Mouse (Mus musculus) myocyte (in vitro differentiated cells): Measurements from ENCODE around the gene Gm47959.

Source experiments
- CEBPB ChIP-seq: IDR thresholded peaks from 2 replicates; pipeline ENCODE4 v1.6.1; 2011; ENCODE audit warnings: mild to moderate bottlenecking, moderate library complexity; ENCODE audit not compliant: poor library complexity, insufficient read depth, severe bottlenecking
- E2F4 ChIP-seq: IDR thresholded peaks from one replicate; pipeline ENCODE4 v1.6.1; 2011; ENCODE audit warnings: mild to moderate bottlenecking, control low read depth, moderate library complexity; ENCODE audit not compliant: insufficient read depth
- MAX ChIP-seq: IDR thresholded peaks from one replicate; pipeline ENCODE4 v1.6.1; 2011; ENCODE audit warnings: low read depth, mild to moderate bottlenecking, control low read depth
- MYOG ChIP-seq, 3 experiments: IDR thresholded peaks; one replicate each; pipeline ENCODE4 v1.6.1; 2011; ENCODE audit warnings: control low read depth in 2 of 3, low read depth in 2 of 3, mild to moderate bottlenecking in 2 of 3; ENCODE audit not compliant: insufficient read length in 2 of 3, control insufficient read depth in 1 of 3, insufficient read depth in 1 of 3
- POLR2A ChIP-seq: IDR thresholded peaks from one replicate; pipeline ENCODE4 v1.6.1; 2011; ENCODE audit warnings: low read depth, mild to moderate bottlenecking, control low read depth, moderate library complexity; ENCODE audit not compliant: insufficient read length
- REST ChIP-seq: IDR thresholded peaks from one replicate; pipeline ENCODE4 v1.6.1; 2011; ENCODE audit warnings: mild to moderate bottlenecking, control low read depth, moderate library complexity; ENCODE audit not compliant: insufficient read depth, insufficient read length
- SRF ChIP-seq: IDR thresholded peaks from one replicate; pipeline ENCODE4 v1.6.1; 2011; ENCODE audit warnings: low read depth; ENCODE audit not compliant: control insufficient read depth, insufficient read length
- TCF3 ChIP-seq: IDR thresholded peaks from one replicate; pipeline ENCODE4 v1.6.1; 2011; ENCODE audit warnings: low read depth, control low read depth; ENCODE audit not compliant: insufficient read length
- USF1 ChIP-seq: IDR thresholded peaks from one replicate; pipeline ENCODE4 v1.6.1; 2011; ENCODE audit warnings: low read depth, mild to moderate bottlenecking, control low read depth, moderate library complexity

GRCm38 (mm10) chr1:83014477-83014876, 14.1 kb downstream of the Gm47959 start:
- no peak for TF ChIP-seq CEBPB
- no peak for TF ChIP-seq TCF3
- no peak for TF ChIP-seq MAX
- no peak for TF ChIP-seq USF1
- no peak for TF ChIP-seq REST
- TF ChIP-seq POLR2A = no peak
- TF ChIP-seq SRF = no peak
- no peak for TF ChIP-seq E2F4
- TF ChIP-seq MYOG (IDR thresholded peaks at IDR 0.05; ENCODE audit: control insufficient read depth in 1 of 3, insufficient read depth in 1 of 3, insufficient read length in 2 of 3, low read depth in 2 of 3) = no peak
